Mouse (Mus musculus) liver, adult (tissue): ENCODE measurements around the gene Klhdc8a.

ENCODE experiments used
- GATA4 ChIP-seq: IDR thresholded peaks from 2 replicates; pipeline ENCODE4 v1.6.1; 2014; ENCODE audit warnings: mild to moderate bottlenecking, low read length; ENCODE audit not compliant: insufficient replicate concordance

Klhdc8a gene

DNA sequence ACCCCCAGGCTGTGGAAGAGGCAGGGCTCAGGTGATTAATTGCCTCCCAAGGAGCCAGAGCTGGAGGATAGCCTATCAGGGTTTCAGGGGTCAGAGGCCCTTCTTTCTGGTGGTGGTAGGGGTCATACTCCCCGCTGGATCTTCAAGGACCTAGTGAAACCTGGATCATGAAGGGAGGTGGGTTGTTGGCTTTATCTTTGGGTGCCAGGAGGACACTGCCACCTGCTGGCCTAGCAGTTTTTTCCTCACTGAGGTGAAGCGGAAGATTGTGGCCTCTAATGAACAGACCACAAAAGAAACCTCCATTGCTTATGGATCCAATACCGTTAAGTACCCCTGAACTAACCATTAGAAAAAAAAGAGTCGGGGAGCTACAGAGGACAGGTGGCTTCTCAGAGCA lies 7.7 kb downstream of the Klhdc8a start:
- TF ChIP-seq GATA4: no peak

DNA sequence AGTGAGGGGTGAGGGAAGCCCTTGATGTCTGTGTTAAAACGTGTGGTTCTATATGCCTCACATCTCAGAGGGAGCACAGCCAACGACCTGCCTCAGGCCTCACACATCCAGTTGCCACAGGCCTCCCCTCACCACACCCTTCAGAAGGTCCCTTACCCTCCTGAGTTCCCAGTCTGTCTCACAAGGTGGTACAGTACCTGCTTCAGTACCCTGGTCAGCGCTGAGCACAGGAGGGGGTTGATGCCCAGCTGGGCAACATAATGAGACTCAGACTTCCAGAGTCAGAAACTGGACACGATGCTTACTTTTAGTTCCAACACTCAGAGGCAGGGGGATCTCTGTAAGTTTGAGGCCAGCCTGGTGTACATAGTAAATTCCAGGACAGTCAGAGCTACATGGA lies 8.4 kb downstream of the Klhdc8a start:
- TF ChIP-seq GATA4: no peak

DNA sequence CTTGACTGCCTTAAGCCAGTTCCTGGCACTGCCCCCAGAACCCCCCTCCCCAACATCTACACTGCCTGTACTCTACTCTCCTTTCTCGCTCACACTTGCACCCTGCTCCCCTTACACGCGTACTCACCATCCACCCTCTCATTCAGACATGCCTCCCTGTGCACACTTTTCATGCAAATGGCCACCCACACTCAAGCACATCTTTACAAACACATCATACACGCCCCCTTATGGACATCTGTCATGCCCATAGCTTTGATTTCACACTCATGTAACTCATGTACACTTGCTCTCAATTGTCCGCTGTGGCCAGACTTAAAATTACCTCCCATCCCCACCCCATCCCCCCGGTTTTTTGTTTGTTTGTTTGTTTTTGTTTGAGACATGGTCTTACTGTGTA lies 9.5 kb downstream of the Klhdc8a start:
- no peak for TF ChIP-seq GATA4

DNA sequence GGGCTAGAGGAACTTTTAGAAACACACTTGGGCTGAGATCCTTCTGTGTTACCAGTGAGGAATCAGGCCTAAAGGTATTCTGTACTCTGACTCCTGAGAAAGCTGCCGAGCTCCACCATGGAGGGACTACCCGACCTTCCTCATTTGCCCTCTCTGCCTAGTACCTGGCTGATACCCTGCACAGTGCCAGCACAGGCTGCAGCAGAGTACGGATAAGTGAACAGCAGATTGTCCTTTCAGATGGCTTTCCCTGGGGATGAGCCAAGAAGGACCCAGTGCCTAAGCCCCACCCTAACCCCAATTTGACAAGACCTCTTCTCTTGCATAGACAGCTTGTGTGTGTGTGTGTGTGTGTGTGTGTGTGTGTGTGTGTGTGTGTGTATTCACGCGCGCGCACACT lies 10.2 kb downstream of the Klhdc8a start:
- TF ChIP-seq GATA4: no peak

DNA sequence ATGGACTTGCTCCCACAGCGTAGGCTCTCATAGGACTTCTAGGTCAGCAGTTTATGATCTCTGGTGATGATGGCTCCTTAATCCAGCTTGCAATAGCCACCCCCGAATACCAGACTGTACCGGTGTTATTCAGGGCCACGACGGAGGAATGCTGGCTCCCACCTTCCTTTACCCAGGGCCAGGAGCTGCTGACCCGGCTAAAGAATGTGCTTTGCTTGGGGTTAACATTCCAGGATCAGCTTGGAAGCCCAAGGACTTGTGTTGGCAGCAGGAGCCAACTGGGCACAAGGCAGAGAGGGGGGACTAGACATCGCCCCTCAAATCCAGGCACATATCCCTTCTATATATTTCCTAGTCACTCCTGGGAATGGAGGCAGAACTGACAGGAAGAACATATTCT lies 12.3 kb downstream of the Klhdc8a start:
- TF ChIP-seq GATA4: no peak

DNA sequence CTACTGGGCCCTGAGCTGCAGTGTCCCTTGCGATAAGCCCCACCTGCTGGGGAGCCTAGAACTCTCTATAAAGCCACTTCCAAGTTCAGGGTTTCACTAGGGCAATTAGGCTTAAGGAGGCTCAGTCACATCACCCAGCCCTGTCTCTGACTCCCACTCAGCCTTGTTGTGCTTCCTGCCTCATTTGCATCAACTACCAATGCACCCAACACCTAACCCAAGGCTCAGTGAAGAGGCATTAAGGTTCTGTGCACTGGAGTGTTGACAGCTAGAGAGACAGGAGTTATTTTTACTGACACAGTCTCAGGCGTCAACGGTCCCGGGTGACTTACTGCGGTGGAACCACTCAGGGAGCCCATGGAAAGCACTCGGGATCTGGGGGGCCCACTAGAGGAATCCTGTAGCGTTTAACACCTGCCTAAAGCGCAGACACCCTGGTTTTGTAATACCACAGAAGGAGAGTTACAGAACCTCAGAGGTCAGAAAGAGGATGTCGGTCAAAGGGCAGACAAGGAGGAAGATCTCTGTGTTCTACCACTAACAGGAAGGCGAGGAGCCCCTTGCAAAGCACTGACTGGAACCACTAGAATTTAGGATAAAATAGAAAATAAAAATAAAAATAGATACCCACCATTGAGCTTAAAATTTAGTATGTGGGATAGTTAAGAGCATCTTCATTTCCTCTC lies 12.9 kb downstream of the Klhdc8a start:
- no peak for TF ChIP-seq GATA4

DNA sequence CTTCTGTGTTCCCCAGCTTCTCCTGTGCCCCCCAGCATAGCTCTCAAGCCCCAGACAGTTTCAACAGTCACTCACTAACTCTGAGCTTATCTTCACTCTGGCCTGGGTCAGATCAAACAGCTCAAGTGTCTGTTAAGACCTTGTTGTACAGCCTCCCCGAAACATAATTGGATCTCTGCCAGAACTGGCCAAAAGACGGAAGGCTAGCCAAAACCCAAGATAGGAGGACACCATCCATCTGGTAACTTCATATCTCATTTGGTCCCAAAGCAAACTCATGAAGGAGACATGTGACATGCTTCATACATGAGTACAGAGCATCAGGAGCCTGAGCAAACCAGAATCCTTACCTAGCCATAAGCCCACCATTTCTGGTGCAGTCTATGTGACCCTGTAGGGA lies 13.6 kb downstream of the Klhdc8a start:
- TF ChIP-seq GATA4: no peak

DNA sequence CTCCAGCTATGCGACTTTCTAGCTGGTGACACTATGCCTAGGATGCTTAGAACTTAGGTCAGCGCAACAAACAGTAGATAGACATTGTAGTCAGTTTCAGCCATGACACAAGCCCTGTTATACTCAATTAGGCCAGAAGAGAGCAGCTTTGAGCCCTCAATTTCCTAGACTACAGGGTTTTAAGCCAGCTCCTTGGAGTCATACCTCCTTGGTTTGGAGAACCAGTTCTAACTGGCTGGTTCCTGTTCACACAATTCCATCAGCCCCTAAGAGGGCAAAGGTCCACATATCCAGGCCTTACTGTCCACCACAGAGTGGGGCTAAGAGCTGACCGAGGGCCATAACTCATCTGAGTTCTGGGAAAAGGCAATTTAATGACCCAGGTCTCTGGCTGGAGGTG lies 14.3 kb downstream of the Klhdc8a start:
- no peak for TF ChIP-seq GATA4

DNA sequence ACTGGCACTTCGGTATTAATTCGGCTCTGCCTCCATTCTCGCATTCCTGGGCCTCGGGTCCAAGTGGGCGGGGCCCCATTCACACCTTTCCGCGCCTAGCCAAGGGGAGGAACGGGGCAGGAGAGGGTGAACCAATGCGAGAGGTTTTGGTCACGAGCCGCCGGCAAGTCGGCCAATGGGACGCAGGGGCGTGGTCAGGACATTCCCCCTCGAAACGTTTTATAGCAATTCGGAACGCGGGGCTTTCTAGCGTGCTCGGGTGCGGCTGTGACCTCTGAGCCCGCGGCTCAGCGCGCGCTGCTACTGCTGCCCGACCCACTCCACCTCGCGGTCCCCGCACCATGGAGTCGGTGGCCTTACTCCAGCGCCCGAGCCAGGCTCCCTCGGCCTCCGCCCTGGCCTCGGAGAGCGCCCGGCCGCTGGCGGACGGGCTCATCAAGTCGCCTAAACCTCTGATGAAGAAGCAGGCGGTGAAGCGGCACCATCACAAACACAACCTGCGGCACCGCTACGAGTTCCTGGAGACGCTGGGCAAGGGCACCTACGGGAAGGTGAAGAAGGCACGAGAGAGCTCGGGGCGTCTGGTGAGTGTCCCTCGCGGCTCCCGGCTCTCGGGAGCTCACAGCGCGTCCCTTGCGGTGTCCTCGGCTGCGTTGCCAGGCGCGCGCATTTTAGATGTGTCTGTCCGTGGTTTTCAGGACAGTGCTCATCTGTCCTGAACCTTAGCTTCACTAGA lies 17.6 kb downstream of the Klhdc8a start, which contains the start of gene Nuak2:
Nuak2 (plus strand) TSS at position 238 of the 736 bp plus-strand sequence.
- no peak for TF ChIP-seq GATA4

DNA sequence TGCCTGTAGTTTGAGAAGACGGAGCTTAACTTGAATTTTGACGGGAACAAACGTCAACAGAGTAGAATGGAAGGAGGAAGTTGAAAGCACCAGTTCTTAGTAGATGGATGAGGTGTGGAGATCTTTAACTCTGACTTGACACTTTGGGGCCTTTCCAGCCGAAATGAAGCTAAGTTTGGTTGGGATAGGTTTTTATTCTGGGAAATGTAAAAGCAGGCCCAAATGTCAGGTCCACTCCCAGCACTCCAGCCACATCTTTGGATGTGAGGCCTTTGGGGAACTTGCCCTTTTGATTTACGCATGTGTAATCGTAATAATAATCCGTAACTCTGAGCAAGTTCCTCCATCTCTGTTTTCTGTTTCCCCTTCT lies 18.2 kb downstream of the Klhdc8a start:
- no peak for TF ChIP-seq GATA4

DNA sequence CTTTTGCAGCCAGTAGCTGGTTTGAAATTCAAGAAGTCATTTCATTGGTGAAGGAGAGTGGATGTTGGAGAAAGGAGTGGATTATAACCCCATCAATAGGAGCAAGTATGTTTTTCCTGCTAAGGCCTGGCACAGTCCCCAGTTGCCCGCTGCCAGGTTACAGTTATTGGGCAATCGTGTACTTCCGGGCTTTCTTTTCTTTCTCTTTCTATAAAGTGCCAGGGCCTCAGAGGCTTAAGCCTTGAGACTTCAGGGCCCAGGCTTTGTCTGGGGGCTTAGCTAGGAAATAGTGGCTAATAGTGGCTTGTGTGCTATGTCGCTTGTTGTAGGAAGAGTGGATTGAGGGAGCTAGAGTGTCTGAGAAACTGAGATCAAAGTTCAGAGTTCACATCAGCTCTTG lies 19.0 kb downstream of the Klhdc8a start:
- TF ChIP-seq GATA4: no peak

DNA sequence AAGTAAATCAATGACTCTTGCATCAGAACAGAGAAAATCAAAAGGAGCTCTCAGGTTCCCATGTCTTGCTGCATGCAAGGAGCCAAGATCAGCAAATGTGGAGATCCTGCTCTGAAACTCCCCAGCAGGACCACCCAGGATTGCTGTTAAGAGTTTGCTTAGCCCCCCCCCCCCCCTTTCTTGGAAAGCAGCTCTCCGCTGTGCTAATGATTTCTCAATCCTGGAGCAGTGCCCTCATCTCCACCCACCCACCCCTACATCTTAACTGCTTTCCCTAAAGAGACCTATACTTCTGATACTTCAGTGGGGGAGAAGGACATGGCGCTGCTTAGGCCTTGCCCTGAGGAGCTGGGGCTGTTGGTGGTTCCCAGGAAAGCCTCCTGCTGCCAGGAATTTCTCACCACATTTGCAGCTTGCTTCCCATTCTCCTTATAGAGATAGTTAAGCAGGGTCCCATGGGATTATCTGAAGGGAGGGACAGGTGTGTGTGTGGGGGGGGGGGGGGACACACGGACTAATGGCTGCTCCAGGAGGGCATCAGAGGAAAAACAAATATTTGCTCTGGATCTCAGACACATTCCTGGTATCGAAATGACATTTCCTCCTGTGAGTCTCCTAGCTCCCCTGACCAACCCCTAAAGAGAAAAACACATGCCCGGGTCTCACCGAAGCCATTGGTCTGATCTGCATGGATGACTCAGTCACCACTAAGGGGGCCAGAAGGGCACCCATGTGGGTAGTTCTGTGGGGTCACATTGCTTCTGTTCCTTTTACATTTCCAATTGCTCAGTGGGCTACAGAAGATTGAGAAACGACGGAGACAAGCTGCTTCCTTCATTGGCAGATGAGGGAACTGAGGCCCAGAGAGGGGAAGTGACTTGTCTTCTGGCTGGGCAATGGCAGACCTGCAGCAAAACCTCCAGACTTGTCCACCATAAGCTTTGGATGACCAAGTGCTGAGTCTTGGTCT lies 19.8 kb downstream of the Klhdc8a start:
- TF ChIP-seq GATA4: no peak

DNA sequence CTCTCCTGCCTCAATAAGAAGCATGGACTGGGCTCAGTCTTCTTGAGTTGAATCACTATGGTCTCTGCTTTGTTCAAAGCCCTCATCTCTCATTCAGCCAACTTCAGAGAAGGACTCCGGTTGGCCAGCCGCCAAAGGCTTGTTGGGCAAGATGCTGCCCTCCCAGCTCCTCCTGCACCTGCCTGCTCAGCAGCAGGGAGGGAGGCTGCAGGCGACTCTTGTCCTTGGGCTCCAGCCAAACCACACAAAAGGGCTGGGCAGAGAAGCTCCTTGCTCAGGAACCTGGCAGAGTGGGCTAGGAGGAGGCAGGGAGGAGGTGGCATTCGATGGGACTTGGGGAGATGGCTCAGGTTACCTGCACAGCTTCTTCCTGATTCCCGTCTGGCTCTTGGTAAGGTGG lies 20.8 kb downstream of the Klhdc8a start:
- TF ChIP-seq GATA4: no peak

DNA sequence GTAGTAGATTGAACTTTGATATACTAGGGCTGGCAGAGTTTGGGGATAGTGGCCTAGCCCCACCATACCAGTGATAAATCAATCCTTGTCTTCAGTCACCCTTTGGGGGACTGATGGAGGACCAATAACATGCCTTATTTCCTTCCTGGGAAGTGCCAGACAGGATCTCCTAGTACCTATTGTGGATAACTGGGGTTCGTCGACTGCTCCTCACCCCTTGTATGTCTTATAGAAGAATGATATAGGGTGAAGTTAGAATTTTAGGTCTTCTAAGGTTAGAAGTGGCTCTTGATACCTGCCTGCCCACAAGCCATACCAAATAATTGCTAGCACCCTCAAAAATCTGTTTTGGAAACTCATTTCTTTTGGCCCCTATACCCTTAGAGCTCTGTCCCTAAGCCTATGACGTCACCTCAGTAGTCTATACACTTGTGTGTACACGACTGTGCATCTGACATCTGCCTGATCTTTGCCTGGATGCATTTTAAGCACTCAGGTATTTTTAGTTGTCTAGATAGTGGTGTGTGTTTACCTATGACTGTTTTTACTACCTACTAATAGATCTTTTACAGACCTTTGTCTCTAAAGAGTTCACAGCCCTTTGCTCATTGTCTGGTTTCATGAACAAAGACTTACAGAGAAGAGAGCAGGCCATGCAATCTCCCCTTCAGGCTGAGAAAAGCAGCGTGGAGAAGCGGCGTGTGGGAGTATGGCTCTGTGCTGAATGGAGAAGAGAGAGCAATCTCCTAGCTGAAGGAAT lies 23.6 kb downstream of the Klhdc8a start:
- TF ChIP-seq GATA4: no peak

DNA sequence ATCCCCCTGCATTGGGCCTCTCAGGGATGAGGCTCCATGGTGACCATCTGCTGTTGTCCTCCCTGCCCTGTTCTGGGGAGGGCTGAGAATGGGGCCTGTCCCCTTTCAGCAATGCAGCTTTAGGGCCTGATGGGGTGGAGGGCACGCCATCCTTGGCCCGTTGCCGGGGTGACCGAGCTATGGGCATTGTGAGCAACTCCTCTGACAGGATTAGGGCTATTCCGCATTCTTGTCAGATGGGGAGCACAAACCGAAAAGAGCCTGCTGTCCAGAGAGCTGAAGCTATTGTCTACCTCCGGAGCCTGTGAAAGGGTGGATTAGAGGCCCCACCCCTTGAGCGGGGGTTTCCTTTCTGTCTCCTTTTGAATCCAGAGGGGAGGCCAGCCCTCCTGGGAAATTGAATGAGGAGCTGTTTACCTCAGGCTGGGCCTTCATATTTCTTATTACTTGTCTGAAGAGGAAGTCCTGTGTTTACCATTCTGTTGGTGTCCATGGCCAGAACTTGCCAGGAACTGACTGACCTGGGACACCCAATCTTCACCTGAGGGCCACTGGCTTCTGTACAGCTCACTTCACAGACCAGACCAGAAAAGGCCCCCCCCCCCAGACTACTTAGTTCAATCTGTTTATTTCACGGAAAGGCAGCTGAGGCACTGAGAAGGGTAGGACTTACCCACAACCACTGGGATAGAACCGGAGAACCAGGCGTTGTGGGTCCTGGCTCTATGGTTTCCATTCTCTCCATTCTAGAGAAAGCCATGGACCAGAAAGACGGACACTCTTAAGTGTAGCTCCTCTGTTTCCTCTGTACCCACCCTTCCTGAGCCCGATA lies 24.5 kb downstream of the Klhdc8a start:
- TF ChIP-seq GATA4: no peak

DNA sequence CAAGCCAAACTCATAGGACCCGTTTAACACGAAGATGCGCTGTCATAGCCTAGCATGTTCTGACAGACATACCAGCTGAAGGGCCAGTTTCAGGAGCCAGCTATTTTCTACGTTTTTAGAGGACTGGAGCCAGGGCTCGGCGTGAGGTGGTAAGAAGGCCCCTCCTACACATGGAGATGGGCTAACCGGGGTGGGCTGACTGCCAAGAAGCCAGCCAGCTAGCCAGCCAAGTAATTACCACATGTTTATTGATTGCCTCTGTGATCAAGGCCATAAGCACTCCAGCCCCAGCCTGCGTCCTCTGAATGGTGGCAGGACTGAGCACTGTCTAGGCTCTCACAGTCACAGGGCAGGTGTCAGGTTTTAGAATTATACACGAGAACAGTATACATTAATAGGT lies 28.4 kb downstream of the Klhdc8a start:
- TF ChIP-seq GATA4: no peak
